Mouse (Mus musculus): ENCODE results near the gene Palm2. TPM values are rescaled to one million over a fixed set of nuclear protein-coding genes. Genes with fewer than 3 reads are reported as not detected.
A peak's percentile ranks its signal among the peaks of the same experiment; 100 is the strongest.

The Palm2 gene
- total RNA-seq, 4 experiments from 2014 or later = 45.9 to 60.1 (median 55.0) TPM

DNA sequence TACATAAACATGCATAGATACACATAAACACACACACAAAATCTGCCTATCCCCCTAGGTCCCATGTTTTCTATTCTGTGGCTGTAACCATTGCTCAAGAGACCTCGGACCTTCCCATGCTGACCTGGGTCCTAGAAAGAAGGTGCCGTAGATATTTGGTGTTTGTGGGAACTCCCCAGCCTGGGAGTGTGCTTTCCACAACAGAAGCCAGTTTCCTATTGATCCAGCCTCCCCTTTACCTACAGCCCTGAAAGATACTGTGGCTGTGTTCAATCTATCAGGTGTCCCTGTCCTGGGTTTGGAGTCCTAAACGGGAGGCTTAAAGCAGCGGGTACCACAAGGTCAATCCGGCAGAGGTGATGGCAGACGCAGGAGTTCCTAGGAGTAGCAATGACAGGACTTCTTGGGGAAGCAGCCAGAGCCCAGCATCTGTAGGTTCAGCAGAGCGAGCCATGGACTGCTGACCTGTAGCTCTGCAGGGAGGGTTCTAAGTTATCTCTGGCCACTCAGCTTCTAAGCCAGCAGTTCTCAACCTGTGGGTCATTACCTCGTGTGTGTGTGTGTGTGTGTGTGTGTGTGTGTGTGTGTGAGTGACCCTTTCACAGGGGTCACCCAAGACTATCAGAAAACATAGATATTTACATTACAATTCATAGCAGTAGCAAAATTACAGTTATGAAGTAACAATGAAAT lies 79.3 kb downstream of the Palm2 start:
- no peak for DNase-seq (ENCODE audit: low spot score in 2 of 2)

DNA sequence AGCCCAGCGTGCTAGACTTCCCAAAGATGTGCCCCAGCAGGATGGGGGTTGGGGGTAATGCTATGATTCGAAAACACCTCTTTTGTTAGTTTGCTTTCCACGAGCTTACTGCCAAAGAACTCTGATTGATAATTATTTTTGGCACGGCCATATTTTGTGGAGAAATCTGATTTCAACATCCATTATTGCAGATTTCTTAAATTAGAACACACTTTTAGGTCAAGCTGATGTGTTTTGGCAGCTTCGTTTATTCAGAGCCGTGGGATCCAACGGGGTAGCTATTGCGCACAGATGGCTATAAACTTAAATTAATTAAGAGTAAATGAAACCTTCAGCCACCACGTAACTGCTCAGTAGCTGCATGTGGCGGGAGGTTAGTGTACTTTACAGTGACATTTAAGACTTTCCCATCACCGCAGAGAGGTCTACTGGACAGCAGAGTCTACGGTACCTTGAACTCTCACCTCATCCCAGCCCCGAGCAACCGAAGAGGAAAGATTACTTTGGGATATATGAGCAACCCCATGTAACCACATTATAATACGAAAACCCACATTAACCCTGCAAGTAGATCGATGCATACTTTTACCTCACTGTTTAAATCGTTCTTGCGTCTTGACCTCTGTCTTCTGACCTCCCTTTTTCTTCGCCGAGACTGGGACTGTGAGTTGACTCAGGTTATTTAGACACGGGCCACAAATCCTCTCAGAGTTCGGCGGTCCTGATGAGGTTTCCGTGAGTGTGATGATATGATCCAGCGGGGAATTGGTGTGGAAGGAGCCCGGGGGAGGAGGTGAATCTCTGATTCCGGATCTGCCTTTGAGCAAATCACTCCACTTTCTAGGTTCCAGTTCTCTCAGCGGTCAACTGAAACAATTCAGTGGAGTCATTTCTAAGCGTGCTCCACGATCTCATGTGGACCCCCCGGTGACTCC lies 80.2 kb downstream of the Palm2 start:
- DNase-seq (ENCODE audit: low spot score in 2 of 2) = no peak

DNA sequence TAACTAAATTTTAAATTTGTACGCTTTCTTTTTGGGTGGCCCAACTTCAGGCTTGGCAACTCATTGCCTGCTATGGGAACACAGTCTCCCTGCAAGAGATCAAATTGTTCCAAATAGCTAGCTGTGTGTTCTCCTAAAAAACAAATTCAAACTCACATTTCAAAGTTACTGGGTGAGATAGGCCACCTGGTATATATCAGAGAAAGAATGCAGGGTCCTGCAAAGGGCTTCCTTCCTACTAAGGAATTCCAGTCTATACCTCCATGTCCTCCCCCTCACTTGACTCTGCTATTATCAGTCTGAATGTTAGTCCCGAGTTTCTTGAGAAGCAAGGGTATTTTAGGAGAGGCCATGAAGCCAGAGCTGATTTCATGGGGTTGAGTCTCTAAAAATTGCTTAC lies 81.3 kb downstream of the Palm2 start:
- DNase-seq (ENCODE audit: low spot score in 2 of 2) = no peak

DNA sequence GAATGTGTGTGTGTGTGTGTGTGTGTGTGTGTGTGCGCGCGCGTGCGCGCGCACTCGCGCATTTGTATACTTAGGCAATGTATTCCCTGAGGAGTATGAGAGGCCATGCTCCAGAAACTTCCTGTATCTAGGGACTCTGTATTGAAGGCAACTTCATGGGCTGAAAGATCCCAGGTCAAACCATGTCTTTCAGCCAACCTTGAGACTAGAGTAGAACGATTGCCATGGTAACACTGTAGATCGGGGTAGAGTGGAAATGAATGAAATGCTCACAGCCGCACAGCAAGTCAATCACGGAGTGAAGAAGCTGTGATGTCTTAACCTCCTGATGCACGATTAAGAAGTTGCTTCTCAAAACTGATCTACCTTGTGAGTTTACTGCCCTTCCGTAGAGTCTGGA lies 89.4 kb downstream of the Palm2 start:
- DNase-seq (ENCODE audit: low spot score in 2 of 2) = no peak

DNA sequence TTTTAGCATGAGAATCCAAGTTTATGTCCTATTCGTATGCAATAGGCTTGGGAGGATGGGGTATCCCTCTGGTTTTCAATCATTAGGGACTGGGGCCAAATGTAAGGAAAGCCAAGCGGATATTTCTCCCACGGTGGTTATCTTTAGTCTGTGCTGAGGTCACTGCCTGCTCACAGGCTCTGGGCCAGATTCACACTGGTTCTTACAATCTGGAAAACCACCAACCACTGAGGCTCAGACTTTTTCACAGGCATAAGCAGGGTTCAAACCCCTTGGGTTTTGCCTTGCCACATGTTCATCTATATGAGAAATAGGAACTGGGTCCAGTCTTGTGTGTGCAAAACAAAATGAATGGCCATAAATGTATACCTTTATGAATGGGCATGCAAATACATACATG lies 90.4 kb downstream of the Palm2 start:
- DNase-seq (ENCODE audit: low spot score in 2 of 2) = no peak

- DNase-seq (ENCODE audit: low spot score in 2 of 2) = no peak
These were observed 91.4 kb downstream of the Palm2 start for GRCm38 (mm10) chr4:57525221-57526011.

- DNase-seq (ENCODE audit: low spot score in 2 of 2) = no peak
These were observed 94.2 kb downstream of the Palm2 start for GRCm38 (mm10) chr4:57528296-57528695.

GRCm38 (mm10) chr4:57533686-57534085 lies 99.6 kb downstream of the Palm2 start:
- no peak for DNase-seq (ENCODE audit: low spot score in 2 of 2)

DNA sequence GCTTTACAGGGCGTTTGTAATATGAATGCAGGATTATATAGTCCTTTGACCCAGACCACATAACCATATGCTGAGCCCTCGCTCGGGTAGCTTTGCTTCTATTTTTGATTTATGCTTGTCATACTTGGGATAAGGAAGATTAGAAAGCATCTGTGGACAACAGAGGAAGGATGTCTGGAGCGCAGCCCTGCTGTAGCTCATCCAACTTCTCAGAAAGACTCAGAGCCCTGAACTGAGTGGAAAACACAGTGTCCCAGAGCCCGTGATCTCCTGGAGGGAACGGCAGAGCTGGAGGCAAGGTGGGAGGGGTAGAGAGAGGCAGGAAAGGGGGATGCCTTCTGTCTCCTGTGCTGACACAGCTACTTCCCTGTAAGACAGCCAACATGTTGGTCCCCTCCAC lies 100.2 kb downstream of the Palm2 start:
- no peak for DNase-seq (ENCODE audit: low spot score in 2 of 2)

GRCm38 (mm10) chr4:57535087-57535486 lies 101.0 kb downstream of the Palm2 start:
- no peak for DNase-seq (ENCODE audit: low spot score in 2 of 2)

- DNase-seq (ENCODE audit: low spot score in 2 of 2) = no peak
These were observed 104.1 kb downstream of the Palm2 start for GRCm38 (mm10) chr4:57538029-57538688.

DNA sequence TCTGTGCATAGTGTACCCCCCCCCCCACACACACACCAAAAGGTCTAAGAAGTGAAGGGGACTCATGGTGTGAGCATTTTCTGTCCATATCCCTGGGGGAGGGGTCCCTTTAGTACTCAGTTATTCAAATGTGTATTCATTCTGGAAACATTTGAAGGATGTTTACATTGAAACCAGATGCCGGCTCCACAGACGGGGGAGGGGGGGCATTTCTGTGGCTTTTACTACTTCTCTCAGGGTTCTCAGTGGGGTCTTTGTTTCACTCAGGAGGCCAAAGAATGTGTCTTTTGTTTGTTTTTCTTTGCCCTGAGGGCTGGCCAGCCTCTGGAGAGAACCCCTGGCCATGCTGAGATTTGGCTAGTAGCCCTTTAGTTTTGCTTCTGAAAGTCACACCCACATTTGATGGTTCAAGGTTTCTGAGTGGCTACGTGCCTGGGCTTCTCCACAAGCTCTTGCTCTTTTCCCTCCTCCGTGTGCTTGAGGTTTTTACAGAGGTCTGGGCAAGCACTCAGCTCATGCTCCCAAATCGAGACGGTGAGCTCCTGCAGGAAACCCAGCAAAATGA lies 109.7 kb downstream of the Palm2 start:
- peak in 1 of 2 experiments; percentile 11 for DNase-seq (ENCODE audit: low spot score in 2 of 2)

DNA sequence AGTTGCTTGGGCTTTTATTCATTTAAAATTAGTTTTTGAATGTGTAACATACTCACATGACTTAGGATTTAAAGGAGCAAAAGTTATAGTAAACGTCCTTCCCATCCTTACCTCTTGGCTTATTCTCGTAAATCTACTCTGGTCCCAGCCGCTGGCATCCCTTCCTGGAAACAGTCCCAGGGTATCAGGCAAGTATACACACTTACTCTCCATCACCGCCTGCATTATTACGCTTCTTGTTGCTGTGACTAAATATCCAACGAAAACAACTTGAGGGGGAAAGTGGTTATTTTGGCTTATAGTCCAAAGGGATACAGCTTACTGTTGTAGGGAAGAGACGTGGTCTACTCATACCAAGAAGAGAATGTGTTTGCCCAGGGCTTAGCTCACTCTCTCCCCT lies 113.7 kb downstream of the Palm2 start:
- DNase-seq (ENCODE audit: low spot score in 2 of 2) = no peak

DNA sequence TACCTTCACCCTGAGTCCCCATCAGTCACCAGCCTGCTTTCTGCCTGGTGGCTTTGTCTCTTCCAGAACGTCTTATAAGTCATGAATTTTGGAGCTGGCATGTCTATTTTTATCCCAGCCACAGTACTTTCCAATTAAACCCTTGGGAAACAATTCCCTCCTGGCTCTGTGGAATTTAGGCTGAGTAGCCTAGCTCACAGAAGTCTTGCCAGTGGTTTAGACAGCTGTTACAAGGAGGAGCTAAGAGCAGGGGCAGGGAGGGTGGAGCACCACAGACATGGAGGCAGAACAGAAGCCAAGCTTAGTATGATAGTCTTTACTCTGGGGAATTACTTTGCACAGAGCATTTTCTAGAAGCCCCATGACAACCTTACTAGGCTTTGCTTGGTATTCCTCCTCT lies 116.2 kb downstream of the Palm2 start:
- DNase-seq (ENCODE audit: low spot score in 2 of 2) = no peak

DNA sequence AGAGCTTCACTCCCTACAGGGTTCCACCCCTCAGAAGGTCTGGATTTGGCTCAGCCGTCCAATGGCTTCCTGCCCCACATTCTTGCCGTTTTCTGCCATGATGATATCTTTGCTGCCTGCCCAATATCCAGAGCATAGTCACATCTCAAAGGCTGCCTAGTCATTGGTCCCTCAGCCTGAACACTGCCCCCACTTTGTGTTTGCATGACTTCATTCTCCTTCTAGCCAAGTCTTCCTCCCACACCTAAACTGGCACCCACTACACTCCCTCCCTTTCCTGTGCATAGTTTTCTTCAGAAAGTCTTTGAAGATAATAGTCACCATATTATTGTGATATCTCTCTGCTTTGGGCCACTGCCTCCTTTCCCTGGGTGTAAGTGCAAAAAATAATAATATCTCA lies 123.1 kb downstream of the Palm2 start:
- DNase-seq (ENCODE audit: low spot score in 2 of 2) = peak in 1 of 2 experiments; percentile 31

DNA sequence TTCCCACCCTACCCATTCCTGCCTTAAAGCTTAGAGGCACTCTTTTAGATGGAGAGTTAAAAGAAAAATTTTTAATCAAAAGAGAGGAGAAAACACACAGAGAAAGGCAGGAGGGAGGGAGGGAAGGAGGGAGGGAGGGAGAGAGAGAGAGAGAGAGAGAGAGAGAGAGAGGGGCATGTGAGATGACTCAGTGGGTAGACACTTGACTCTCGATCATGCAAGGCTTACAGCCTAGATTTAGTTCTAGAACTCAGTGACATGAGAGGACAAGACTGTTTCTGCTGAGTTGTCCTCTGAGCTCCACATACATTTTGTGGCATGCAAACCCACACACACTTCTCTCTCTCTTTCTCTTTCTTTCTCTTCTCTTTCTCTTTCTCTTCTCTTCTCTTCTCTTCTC lies 125.4 kb downstream of the Palm2 start:
- no peak for DNase-seq (ENCODE audit: low spot score in 2 of 2)

- no peak for DNase-seq (ENCODE audit: low spot score in 2 of 2)
These were observed 126.0 kb downstream of the Palm2 start for GRCm38 (mm10) chr4:57560010-57560409.

DNA sequence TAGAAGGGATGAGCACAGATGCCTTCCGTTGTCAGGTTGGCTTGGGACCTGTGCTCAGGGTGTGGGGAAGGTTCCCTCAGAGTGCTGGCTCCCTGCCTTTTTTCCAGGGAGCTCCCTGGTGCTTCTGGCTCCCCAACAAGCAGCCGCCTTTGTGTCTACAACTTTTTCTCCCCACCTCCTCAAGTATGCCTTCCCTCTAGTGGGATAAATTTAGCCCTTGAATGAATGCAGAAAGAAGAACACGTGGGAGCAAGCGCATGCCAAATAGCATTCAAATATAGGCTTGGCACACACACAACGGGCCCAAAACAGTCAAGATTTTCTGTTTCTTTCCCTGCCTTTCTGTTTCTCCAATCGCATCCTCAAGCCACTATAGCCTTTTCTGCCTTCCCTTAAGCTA lies 127.0 kb downstream of the Palm2 start:
- peak in 1 of 2 experiments; percentile 74 for DNase-seq (ENCODE audit: low spot score in 2 of 2)

DNA sequence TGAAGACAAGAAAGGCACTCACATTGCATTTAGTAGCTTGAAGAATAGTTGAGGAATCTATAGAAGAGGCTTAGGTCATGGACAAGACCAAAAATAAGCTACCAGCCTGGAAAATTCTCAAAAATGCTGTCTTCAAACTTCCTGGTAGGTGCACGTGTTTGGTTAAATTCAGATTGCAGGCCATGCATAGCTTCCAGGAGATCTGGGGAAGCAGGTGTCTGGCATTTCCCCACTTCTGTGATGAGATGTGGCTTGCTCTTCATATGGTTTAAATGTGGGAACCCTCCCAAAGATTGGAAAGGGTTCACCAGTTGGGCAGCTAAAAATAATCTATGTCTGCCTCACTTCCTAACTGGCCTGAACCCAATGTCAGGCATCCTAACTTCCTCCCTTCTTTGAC lies 131.2 kb downstream of the Palm2 start:
- no peak for DNase-seq (ENCODE audit: low spot score in 2 of 2)

- DNase-seq (ENCODE audit: low spot score in 2 of 2) = no peak
These were observed 131.8 kb downstream of the Palm2 start for GRCm38 (mm10) chr4:57565811-57566210.

DNA sequence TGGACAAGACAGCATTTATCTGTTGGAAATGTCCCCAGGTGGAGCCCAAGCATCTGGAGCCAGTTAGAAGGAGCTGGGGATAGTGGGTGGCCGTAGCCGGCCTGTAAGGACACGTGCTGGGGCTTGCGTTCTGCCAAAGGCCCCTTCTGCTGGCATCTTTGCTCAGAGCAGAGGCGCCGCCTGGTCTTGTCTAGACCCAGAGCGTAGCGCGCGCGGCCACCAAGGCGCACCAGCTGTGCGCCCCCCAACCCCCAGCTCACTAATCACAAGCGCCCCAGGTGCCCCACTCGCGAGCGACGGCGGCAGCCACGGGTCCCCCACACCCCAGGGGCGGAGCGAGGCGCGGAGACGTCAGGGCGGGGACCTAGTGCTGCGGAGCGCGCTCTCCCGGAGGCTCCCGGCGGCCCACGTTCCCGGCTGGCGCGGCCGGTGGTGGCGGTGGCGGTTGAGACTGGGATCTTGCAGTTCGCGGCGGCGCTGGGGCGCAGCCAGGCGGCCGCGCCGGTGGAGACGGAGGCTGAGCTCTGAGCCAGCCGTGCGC lies 133.7 kb downstream of the Palm2 start, which contains the start of gene Pakap:
TSS of gene Pakap (plus strand) at position 514 of the 541 bp plus-strand sequence.
- peak; percentile 59 to 64 for DNase-seq (ENCODE audit: low spot score in 2 of 2)

Measured in left cerebral cortex, adult 8-10 months (tissue).